Mouse (Mus musculus) testis, postnatal 10 days (tissue): ENCODE results near the gene Tssk4.

Source experiments
- DNase-seq: peaks from one replicate; pipeline ENCODE4 v3.0.0; 2021; ENCODE audit warnings: low spot score

Gene Tssk4

GRCm38 (mm10) chr14:55649884-55650283 lies at the start of gene Tssk4:
TSS of gene Tssk4 (plus strand) at chr14:55650184.
- DNase-seq: no peak

GRCm38 (mm10) chr14:55603271-55603632 lies 46.7 kb upstream of the Tssk4 start, which contains the start of gene Irf9:
TSS of gene Irf9 (plus strand) at chr14:55603571.
- no peak for DNase-seq

DNA sequence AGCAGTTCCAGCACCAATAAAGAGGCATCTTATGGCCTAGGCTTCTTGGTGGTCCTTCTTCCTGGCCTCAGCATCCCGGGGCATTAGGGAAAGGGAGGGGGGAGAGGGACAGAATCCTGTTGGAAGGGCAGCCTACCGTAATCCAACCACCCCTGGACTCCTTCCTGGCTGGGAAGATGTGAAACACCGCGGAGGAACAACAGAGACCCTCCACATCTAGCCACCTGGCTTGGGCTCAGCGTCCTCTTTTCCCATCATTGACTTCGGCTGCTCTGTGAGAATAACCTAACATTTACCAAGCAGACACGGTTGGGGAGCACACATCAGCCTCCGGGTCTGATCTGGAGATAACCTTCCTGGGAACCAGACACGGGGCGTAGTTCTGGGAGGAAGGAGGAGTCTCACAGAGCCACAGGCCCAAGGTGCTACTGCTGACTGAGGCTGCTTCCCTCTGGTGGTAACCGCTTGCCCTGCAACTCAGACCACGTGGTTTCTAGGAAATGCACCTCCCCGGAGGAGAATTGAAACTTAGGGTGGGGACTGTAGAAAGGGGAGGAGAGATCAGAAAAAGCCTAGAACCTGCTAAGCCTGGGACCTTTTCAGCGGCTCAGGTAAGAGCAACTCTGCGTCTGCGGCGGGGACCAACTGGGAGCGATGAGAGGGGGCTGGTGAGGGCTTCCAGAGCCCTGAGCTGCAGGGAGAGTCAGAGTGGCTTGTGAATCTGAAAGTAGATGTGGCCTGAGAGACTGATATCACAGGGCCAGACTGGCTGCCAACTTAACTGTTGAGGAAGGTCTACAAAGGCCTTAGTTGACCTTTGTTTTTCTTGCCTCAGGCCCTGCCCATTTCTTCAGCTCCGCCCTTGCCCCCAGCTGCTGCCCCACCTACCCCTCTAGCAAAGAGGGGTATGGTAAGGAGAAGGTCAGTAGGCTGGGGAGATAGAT lies 46.1 kb upstream of the Tssk4 start:
- peak; percentile 92 for DNase-seq

- DNase-seq: no peak
These were observed 45.2 kb upstream of the Tssk4 start for GRCm38 (mm10) chr14:55604823-55605222.

DNA sequence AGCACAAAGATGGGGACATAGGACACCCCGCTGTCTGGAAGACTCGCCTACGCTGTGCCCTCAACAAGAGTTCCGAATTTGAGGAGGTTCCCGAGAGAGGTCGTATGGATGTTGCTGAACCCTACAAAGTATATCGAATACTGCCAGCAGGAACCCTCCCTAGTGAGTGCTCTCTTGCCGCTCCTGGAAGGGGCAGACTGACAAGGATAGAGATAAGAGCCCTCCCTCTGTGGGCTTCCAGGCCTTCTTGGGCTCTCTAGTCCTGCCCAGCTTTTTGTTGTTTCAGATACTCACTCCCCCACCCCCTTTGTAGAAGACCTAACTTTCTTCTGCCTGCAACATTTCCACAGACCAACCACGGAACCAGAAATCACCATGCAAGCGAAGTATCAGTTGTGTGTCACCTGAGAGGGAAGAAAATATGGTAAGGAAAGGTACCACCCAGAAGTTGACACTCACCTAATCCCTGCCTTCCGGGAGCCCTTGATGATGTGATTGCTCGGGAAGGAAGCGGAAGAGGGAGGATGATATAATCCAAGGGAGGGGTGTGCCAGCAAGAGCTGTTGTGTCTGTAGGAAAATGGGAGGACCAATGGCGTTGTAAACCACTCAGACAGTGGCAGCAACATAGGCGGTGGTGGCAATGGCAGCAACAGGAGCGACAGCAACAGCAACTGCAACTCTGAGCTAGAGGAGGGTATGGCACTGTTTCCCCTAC lies 44.1 kb upstream of the Tssk4 start:
- no peak for DNase-seq

DNA sequence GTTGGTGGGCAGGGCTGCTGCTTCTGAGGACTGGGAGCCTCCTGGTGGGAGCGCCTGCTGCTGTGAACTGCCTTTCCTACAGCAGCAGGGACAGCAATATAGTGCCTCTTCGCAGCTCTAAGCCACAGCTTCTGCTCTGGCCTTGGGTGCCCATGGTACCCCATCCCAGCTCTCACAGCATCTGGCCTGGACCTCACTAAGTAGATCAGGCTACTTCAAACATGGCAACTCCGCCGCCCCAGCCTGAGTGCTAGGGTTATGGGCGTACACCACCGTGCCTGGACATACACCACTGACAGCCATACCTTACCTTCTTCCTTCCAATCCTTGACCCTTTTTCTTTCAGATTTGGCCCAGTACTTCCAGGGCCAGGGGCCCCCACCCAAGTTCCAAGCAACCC lies 41.6 kb upstream of the Tssk4 start:
- no peak for DNase-seq

GRCm38 (mm10) chr14:55613346-55613745 lies 36.6 kb upstream of the Tssk4 start:
- DNase-seq: no peak

GRCm38 (mm10) chr14:55614565-55615178 lies 35.3 kb upstream of the Tssk4 start:
- DNase-seq: no peak

DNA sequence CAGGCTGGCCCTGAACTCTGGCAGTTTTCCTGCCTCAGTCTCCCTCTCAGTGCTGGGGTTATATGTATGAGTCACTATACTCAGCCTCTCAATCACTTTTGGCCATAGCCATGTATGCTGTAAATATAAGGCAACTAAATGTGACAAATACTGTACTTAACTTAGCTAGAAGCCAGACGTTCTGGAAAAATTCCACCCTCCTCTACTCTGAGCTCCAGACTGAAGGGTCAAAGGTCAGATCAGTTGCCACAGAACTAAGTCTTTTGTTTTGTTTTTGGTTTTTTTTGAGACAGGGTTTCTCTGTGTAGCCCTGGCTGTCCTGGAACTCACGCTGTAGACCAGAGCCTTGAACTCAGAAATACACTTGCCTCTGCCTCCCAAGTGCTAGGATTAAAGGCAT lies 34.1 kb upstream of the Tssk4 start:
- no peak for DNase-seq

- no peak for DNase-seq
These were observed 33.1 kb upstream of the Tssk4 start for GRCm38 (mm10) chr14:55616844-55617243.

DNA sequence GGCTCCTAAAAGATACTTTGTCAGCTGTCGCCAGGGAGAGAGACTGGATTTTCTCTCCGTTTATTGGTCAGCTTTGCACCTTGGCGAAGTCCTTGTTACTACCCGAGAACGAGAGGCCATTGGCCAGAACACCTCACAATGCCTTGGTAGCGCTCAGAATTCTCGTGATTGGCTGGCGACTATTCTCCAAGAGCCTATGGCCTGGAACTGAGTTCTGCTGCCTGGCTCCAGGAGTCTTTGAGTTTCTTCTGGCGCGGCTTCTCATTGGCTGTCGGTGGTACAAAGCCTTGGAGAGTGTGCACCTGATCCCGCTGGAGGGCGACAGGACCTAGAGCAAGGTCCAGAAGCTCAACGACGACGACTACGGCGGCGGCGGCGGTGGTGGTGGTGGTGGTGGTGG lies 32.2 kb upstream of the Tssk4 start, which contains the start of gene Rec8:
Gene Rec8, plus strand, starts transcription at position 216 of the 400 bp plus-strand sequence.
- DNase-seq: no peak

- no peak for DNase-seq
These were observed 31.3 kb upstream of the Tssk4 start for GRCm38 (mm10) chr14:55618486-55619195.

DNA sequence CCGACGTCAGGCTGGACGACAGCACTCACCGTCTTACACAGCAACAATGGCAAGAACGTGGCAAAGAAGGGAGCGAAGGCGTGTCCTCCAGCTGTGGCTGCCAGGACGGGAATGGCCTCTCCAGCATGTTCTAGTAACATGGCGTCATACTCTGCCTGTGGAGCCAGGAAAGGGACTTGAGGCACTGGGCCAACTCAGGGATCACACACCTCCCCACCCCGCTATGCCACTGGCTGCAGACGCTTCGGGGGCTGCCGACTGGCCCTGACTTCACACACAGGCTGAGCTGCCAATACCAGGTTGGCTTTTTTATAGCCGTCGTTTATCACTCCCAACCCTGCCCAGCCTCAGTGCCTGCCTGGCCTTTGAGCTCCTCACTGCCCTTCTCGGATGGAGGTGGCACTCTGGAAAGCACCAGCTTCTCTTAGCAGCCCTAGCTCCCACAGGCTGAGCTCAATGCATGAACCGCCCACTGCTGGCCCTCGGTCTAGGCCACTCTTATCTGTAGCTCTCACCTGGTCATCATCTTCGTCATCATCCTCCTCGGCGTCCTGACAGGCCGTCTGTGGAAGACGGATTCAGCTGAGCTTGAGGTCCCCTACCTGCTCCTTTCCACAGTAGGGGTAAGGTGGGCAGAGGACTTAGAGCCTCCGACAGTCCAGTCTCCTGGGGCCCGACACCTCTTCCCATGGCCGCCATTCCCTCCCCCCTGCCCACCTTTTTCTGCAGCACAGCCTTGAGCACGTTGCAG lies 21.7 kb upstream of the Tssk4 start:
- DNase-seq: no peak

- peak; percentile 79 for DNase-seq
These were observed 20.7 kb upstream of the Tssk4 start for GRCm38 (mm10) chr14:55629312-55629711.

- peak; percentile 58 for DNase-seq
These were observed 15.0 kb upstream of the Tssk4 start for GRCm38 (mm10) chr14:55634874-55635522.

DNA sequence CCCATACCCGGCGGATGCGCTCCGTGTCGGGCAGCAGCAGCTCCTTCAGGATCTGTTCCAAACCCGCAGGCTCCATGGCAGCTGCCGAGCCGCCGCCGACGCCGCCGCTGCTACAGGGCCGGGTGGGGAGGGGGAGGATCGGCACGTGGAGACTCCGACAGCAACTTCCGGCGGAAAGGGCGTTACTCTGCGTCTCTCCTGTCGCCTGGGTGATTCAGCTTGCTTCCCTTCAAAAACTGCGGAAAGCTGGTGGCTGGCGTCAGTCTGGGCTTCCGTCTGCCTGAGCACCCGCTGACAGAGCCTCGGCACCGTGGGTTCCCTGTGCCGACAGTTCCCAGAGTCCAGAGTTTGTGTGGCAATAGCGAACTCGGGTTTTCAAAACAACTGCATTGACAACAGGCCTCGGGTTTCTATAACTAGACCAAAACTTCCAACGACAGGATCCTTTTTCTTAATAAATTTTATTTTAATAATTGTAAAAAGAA lies 14.4 kb upstream of the Tssk4 start, which contains the start of gene Ipo4:
Gene Ipo4, minus strand, starts transcription at position 435 of the 485 bp plus-strand sequence.
- DNase-seq: peak; percentile 85

DNA sequence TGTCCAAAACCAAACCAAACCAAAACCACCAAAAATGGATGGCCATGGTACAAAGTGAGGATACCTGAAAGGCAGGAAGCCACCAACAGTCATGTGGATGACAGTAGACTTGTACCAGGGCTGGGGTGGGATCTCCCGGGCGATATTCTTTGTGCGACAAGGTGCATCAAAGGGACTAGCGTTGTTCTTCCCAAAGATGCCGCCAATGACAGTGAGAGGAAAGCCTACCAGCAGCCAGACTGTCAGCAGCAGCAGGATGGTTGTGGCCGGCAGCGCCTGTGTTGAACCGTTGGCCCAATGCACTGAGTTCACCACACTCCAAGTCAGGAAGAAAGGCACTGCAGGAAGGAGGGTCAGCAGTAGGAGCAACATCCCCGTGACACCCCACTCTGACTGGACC lies 12.2 kb upstream of the Tssk4 start, which contains the start of gene Gm49378:
Gene Gm49378, minus strand, starts transcription at position 101 of the 400 bp plus-strand sequence.
- no peak for DNase-seq

DNA sequence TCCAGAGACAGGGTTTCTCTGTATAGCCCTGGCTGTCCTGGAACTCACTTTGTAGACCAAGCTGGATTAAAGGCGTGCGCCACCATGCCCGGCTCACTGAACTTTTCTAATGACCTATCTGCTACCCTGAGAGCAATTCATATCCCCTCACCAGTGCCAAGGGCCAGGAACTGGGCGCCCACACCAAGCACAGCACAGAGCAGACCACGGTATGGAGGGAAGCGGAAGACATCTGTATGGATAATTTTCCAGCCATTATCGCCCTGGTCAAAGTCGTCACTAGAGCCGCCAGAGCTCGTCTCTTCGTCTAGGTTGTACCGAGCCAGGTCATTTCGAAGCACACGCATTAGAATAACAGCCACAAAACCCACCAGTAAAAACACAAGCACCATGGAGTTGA lies 9.2 kb upstream of the Tssk4 start:
- DNase-seq: no peak

DNA sequence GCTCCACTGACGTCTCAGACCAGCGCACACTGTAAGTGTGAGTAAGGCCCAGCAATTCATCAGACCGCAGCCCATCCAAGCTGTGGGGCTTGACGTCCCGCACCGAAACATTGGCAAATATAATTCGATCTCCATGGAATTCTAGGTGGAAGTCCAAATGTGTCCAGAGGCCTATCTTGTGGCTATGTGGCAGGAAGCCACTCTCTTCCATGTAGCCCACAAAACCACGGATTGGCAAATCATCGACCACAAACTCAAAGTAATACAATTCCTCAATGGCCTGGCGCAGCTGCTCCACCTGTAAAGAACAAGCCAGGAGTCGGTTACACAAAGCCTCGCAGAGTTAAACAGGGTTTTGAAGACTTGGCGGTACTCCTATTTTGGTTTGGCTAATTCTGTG lies 8.7 kb upstream of the Tssk4 start:
- no peak for DNase-seq

- DNase-seq: no peak
These were observed 7.3 kb upstream of the Tssk4 start for GRCm38 (mm10) chr14:55642679-55643059.
